Mouse (Mus musculus) spleen, postnatal 10 days (tissue): ENCODE measurements at regions not wholly inside any gene's neighbourhood (a gene's known extent, or its start where the extent isn't known, plus 50 kb on each side); places are given as distances from the start of the nearest gene placed in this dataset.

Experiments
- DNase-seq, 2 experiments: peaks; one replicate each; pipeline ENCODE4 v3.0.0; 2021 to 2022; ENCODE audit warnings: low spot score in 2 of 2

GRCm38 (mm10) chr13:105377038-105377437 lies 66.4 kb upstream of the Htr1a start:
- peak; percentile 16 to 65 for DNase-seq

GRCm38 (mm10) chr13:105378587-105378986 lies 64.9 kb upstream of the Htr1a start:
- DNase-seq = no peak

- DNase-seq = no peak
Measured at GRCm38 (mm10) chr13:105387016-105387772, 56.2 kb upstream of the Htr1a start.
